9 mouse cellular contexts compared by ENCODE assay signal in the genomic region with DNA sequence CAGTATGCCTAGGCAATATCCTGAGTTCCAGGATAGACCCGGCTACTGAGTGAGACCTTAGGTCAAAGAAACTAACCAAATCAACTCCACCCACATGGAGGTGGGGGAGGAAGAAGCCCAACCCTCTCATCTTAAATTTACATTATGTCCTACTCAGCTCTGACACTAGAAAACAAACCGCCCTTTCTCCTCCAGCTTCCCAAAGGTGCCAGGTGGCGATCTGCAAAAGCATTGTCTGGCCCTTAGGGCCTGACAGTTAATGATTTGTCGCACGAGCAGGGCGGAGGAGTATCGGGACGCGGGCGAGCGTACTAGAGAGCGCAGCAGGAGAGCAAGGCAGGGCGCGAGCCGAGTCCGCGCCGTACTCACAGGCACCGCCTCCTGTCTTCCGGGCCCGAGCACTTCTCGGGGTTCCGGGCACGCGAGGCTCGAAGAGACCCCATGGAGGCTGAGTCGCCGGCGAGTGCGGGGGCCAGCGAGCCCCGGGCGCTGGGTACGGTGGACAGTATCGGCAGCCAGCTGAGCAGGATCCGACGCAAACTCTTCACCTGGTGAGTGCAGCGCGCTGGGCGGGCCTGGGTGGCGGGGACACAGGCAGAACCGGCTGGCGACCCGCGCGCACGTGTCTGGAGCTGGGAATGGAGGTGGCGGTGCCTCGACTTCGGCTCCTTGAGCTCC. TPM values are rescaled to one million over a fixed set of nuclear protein-coding genes. Genes with fewer than 3 reads are reported as not detected.
DNase-seq lines count a peak whose midpoint lies in the region; ATAC-seq and TF ChIP-seq lines count a peak whose summit lies in the region.
"Had no signal": no experiment of that assay in that cellular context is flagged by ENCODE, and none has a peak within 500 bp of the region (broad histone marks: within the 10 kb centered on the region; RNA-seq: fewer than 3 reads in every experiment).

Gene Slc35f2 (plus strand): TSS at position 195 of the 678 bp plus-strand sequence.

- no peaks in the 10 kb centered on the region for H3K4me1 ChIP-seq in heart, embryonic 11.5 days (ENCODE audit: control insufficient read depth, insufficient read depth, low read length)
- no peaks in the 10 kb centered on the region for H3K4me1 ChIP-seq in kidney, embryonic 14.5 days (ENCODE audit: control insufficient read depth, insufficient read depth, low read length)
- peaks cover 16% of the 10 kb centered on the region for H3K4me1 ChIP-seq in limb, embryonic 15.5 days
- H3K4me1 ChIP-seq in midbrain, postnatal 0 days (ENCODE audit: insufficient read depth, low read length), result no peaks in the 10 kb centered on the region
- H3K4me1 ChIP-seq in stomach, embryonic 14.5 days (ENCODE audit: control insufficient read depth, insufficient read depth, low read length), result no peaks in the 10 kb centered on the region

- peak within 1 kb of the TSS; percentile 48 for H3K4me3 ChIP-seq in heart, embryonic 11.5 days (ENCODE audit: low read depth, low read length)
- peak within 1 kb of the TSS; percentile 52 for H3K4me3 ChIP-seq in kidney, embryonic 14.5 days (ENCODE audit: low read length)
- peak within 1 kb of the TSS; percentile 60 for H3K4me3 ChIP-seq in limb, embryonic 15.5 days
- peak within 1 kb of the TSS; percentile 71 for H3K4me3 ChIP-seq in midbrain, postnatal 0 days (ENCODE audit: low read depth, low read length)
- H3K4me3 ChIP-seq in stomach, embryonic 14.5 days (ENCODE audit: low read depth, low read length), result peak within 1 kb of the TSS; percentile 54

- peaks cover 35% of the 10 kb centered on the region for H3K27me3 ChIP-seq in heart, embryonic 11.5 days (ENCODE audit: control insufficient read depth, insufficient read depth, low read length)
- H3K27me3 ChIP-seq in kidney, embryonic 14.5 days (ENCODE audit: control insufficient read depth, insufficient read depth, low read length), result peaks cover 11% of the 10 kb centered on the region; the same call in 1 of the 2 replicates
- H3K27me3 ChIP-seq in limb, embryonic 15.5 days, result peaks cover 26% of the 10 kb centered on the region; the same call in 1 of the 2 replicates
- 0 out of 2 replicates have a peak, but pooled peaks cover 16% of the 10 kb centered on the region for H3K27me3 ChIP-seq in midbrain, postnatal 0 days (ENCODE audit: insufficient read depth, low read length)
- H3K27me3 ChIP-seq in stomach, embryonic 14.5 days (ENCODE audit: control insufficient read depth, insufficient read depth, low read length), result peaks cover 11% of the 10 kb centered on the region

- peak; percentile 5 for DNase-seq in gastrocnemius, postnatal 14 days
- DNase-seq in gastrocnemius, postnatal 36 days, result no peak
- DNase-seq in midbrain, postnatal 0 days (ENCODE audit: low spot score), result peak; percentile 57

- no peak within 1 kb of the TSS for H3K27ac ChIP-seq in heart, embryonic 11.5 days (ENCODE audit: low read depth, low read length)
- H3K27ac ChIP-seq in kidney, embryonic 14.5 days (ENCODE audit: low read depth, low read length), result no peak within 1 kb of the TSS
- H3K27ac ChIP-seq in limb, embryonic 15.5 days, result no peak within 1 kb of the TSS
- no peak within 1 kb of the TSS; the same call in none of the 2 replicates for H3K27ac ChIP-seq in midbrain, postnatal 0 days (ENCODE audit: low read depth, low read length)
- no peak within 1 kb of the TSS for H3K27ac ChIP-seq in stomach, embryonic 14.5 days (ENCODE audit: low read length)

- no peaks in the 10 kb centered on the region for H3K9me3 ChIP-seq in heart, embryonic 11.5 days (replicated peaks; ENCODE audit: control insufficient read depth, low read length)
- no peaks in the 10 kb centered on the region for H3K9me3 ChIP-seq in kidney, embryonic 14.5 days (ENCODE audit: control insufficient read depth, low read length)
- H3K9me3 ChIP-seq in limb, embryonic 15.5 days, result no peaks in the 10 kb centered on the region
- no peaks in the 10 kb centered on the region for H3K9me3 ChIP-seq in midbrain, postnatal 0 days (ENCODE audit: low read length)
- H3K9me3 ChIP-seq in stomach, embryonic 14.5 days (ENCODE audit: control insufficient read depth, low read depth, low read length), result no peaks in the 10 kb centered on the region
- H3K9me3 ChIP-seq: G1E had no signal

- H3K36me3 ChIP-seq in heart, embryonic 11.5 days (ENCODE audit: control insufficient read depth, insufficient read depth, low read length), result no peaks in the 10 kb centered on the region
- H3K36me3 ChIP-seq in kidney, embryonic 14.5 days (ENCODE audit: control insufficient read depth, insufficient read depth, low read length), result no peaks in the 10 kb centered on the region
- H3K36me3 ChIP-seq in limb, embryonic 15.5 days, result no peaks in the 10 kb centered on the region
- no peaks in the 10 kb centered on the region for H3K36me3 ChIP-seq in midbrain, postnatal 0 days (ENCODE audit: insufficient read depth, low read length)
- H3K36me3 ChIP-seq in stomach, embryonic 14.5 days (ENCODE audit: control insufficient read depth, insufficient read depth, low read length), result no peaks in the 10 kb centered on the region
- H3K36me3 ChIP-seq: G1E had no signal

- peak; percentile 87 for ATAC-seq in common myeloid progenitor, adult 5-6 weeks (replicated peaks; ENCODE audit: low read depth, poor library complexity, severe bottlenecking)
- 0 out of 2 replicates have a peak, but pooled peaks have one; percentile 67 for ATAC-seq in heart, embryonic 11.5 days (replicated peaks; ENCODE audit: insufficient number of reproducible peaks, low FRiP score, low TSS enrichment)
- peak; percentile 92 for ATAC-seq in kidney, embryonic 14.5 days (ENCODE audit: low FRiP score, low TSS enrichment)
- ATAC-seq in limb, embryonic 15.5 days (ENCODE audit: insufficient number of reproducible peaks, low FRiP score, low TSS enrichment, low read depth), result no peak
- peak; percentile 87 for ATAC-seq in midbrain, postnatal 0 days (ENCODE audit: low FRiP score)
- peak; percentile 84 for ATAC-seq in stomach, embryonic 14.5 days (ENCODE audit: insufficient number of reproducible peaks, insufficient read depth, low FRiP score, low read depth)

- H3K4me2 ChIP-seq in heart, embryonic 11.5 days, result peak within 1 kb of the TSS; percentile 89
- peak within 1 kb of the TSS; percentile 98 for H3K4me2 ChIP-seq in kidney, embryonic 14.5 days (replicated peaks; ENCODE audit: low read depth, low read length)
- peak within 1 kb of the TSS; percentile 98 for H3K4me2 ChIP-seq in limb, embryonic 15.5 days
- H3K4me2 ChIP-seq in midbrain, postnatal 0 days (ENCODE audit: low read depth, low read length, poor library complexity, severe bottlenecking), result peak within 1 kb of the TSS; percentile 91
- H3K4me2 ChIP-seq in stomach, embryonic 14.5 days (replicated peaks; ENCODE audit: low read depth, low read length), result peak within 1 kb of the TSS; percentile 99

- intact Hi-C loops in gastrocnemius, postnatal 14 days (cut with DNase I; ENCODE audit: low total_unique reads), result no loop called here
- intact Hi-C loops in gastrocnemius, postnatal 36 days (cut with DNase I), result no loop called here

- peak; percentile 29; the same call in 1 of the 2 replicates for TF ChIP-seq CTCF in midbrain, postnatal 0 days (IDR thresholded peaks at IDR 0.05)

- peak within 1 kb of the TSS; percentile 13; the same call in 1 of the 2 replicates for H3K9ac ChIP-seq in heart, embryonic 11.5 days (ENCODE audit: low read depth, low read length)
- peak within 1 kb of the TSS; percentile 63 for H3K9ac ChIP-seq in kidney, embryonic 14.5 days (ENCODE audit: low read depth, low read length)
- H3K9ac ChIP-seq in limb, embryonic 15.5 days, result peak within 1 kb of the TSS; percentile 50
- H3K9ac ChIP-seq in midbrain, postnatal 0 days (replicated peaks; ENCODE audit: low read length, poor library complexity, severe bottlenecking), result peak within 1 kb of the TSS; percentile 70
- H3K9ac ChIP-seq in stomach, embryonic 14.5 days (replicated peaks; ENCODE audit: low read depth, low read length), result peak within 1 kb of the TSS; percentile 2; the same call in 1 of the 2 replicates

- under 1% methylated on average over 50 of the region's 50 CpGs for WGBS in heart, embryonic 11.5 days (ENCODE audit: insufficient replicate concordance)
- under 1% methylated on average over 50 of the region's 50 CpGs for WGBS in kidney, embryonic 14.5 days
- under 1% methylated on average over 50 of the region's 50 CpGs for WGBS in limb, embryonic 15.5 days
- 1% methylated on average over 50 of the region's 50 CpGs for WGBS in midbrain, postnatal 0 days
- WGBS in stomach, embryonic 14.5 days, result under 1% methylated on average over 50 of the region's 50 CpGs

RNA-seq across cellular contexts. Expression of gene Slc35f2, which starts in this region (rescaled TPM):
- total RNA-seq in gastrocnemius, postnatal 14 days (2021), result not detected
- not detected for total RNA-seq in gastrocnemius, postnatal 36 days (2021)
- 10.6 and 12.5 TPM in 2 replicates for total RNA-seq in common myeloid progenitor, adult 5-6 weeks (2017)
- polyA plus RNA-seq in heart, embryonic 11.5 days (2014; fragmentation: Nextera tagmentation; extraction: Ambion mirVana), result 0.82 and 1.2 TPM in 2 replicates
- 7.6 and 11.2 TPM in 2 replicates for polyA plus RNA-seq in kidney, embryonic 14.5 days (2014; fragmentation: Nextera tagmentation; extraction: Ambion mirVana)
- 5.2 and 5.6 TPM in 2 replicates for polyA plus RNA-seq in limb, embryonic 15.5 days (2015; fragmentation: Nextera tagmentation; extraction: Ambion mirVana)
- 14.8 and 15.4 TPM in 2 replicates for total RNA-seq in midbrain, postnatal 0 days (2014; rRNA removed)
- 15.3 and 16.5 TPM in 2 replicates for polyA plus RNA-seq in midbrain, postnatal 0 days (2015; fragmentation: Nextera tagmentation; extraction: Ambion mirVana)
- 3.8 and 4.7 TPM in 2 replicates for polyA plus RNA-seq in stomach, embryonic 14.5 days (2014; fragmentation: Nextera tagmentation; extraction: Ambion mirVana)
- polyA plus RNA-seq: G1E had no signal

Comparison
In these comparisons a context has a peak if more than half of its experiments do, and no peak if none do; other contexts are left out.
1. RNA of gene Slc35f2 (total RNA-seq): 14.8 to 15.4 TPM in midbrain, postnatal 0 days and 10.6 to 12.5 TPM in common myeloid progenitor, adult 5-6 weeks; not detected in gastrocnemius, postnatal 36 days and not detected in gastrocnemius, postnatal 14 days; every median in the first group is over 10 times any median in the second.
2. Peak in DNase-seq in gastrocnemius, postnatal 14 days; RNA of the gene not detected or under 1 TPM.
3. H3K9ac ChIP-seq: peak in every context shown above with its lines; median percentile 70 in midbrain, postnatal 0 days; 63 in kidney, embryonic 14.5 days; 50 in limb, embryonic 15.5 days; 13 in heart, embryonic 11.5 days; 2 in stomach, embryonic 14.5 days.
4. Peak in every context shown above with its lines, with median percentiles within 50 percentile points of each other: H3K4me2 ChIP-seq and H3K4me3 ChIP-seq.